Mouse (Mus musculus) spleen, postnatal 10 days (tissue): ENCODE measurements around the gene Ttc16.

Experiments
- DNase-seq, 2 experiments: peaks; one replicate each; pipeline ENCODE4 v3.0.0; 2021 to 2022; ENCODE audit warnings: low spot score in 2 of 2

Gene Ttc16

GRCm38 (mm10) chr2:32718761-32719160 lies 56.7 kb downstream of the Ttc16 start:
- DNase-seq, result no peak

- peak; percentile 48 to 58 for DNase-seq
Observed at GRCm38 (mm10) chr2:32714987-32715425, 60.4 kb downstream of the Ttc16 start.

- no peak for DNase-seq
Observed at GRCm38 (mm10) chr2:32714117-32714986, 61.1 kb downstream of the Ttc16 start.

GRCm38 (mm10) chr2:32712934-32713817 lies 62.3 kb downstream of the Ttc16 start, which contains the start of gene Cdk9:
TSS of gene Cdk9 (minus strand) at chr2:32713076.
- peak; percentile 93 to 95 for DNase-seq

- DNase-seq, result peak in 1 of 2 experiments; percentile 96
Observed at GRCm38 (mm10) chr2:32712586-32712933, 62.9 kb downstream of the Ttc16 start.

GRCm38 (mm10) chr2:32712108-32712551 lies 63.3 kb downstream of the Ttc16 start:
- DNase-seq, result peak; percentile 58 to 82

GRCm38 (mm10) chr2:32711301-32712056 lies 64.0 kb downstream of the Ttc16 start:
- DNase-seq, result no peak

GRCm38 (mm10) chr2:32710425-32710824 lies 65.0 kb downstream of the Ttc16 start:
- DNase-seq, result peak in 1 of 2 experiments; percentile 47

GRCm38 (mm10) chr2:32709521-32710137 lies 65.8 kb downstream of the Ttc16 start:
- DNase-seq, result no peak

- peak; percentile 61 to 86 for DNase-seq
Observed at GRCm38 (mm10) chr2:32708643-32709042, 66.8 kb downstream of the Ttc16 start.
